Mouse (Mus musculus): Measurements from ENCODE around the gene Tfe3. TPM values are rescaled to one million over a fixed set of nuclear protein-coding genes. Genes with fewer than 3 reads are reported as not detected.
"Not testable (repeated sequence)": the region's sequence is repeated elsewhere in the genome, so short reads cannot be mapped to it uniquely, and the experiment has no call there.

Gene Tfe3
- polyA plus RNA-seq, 1 experiment from 2014 or later = 30.4 TPM

DNA sequence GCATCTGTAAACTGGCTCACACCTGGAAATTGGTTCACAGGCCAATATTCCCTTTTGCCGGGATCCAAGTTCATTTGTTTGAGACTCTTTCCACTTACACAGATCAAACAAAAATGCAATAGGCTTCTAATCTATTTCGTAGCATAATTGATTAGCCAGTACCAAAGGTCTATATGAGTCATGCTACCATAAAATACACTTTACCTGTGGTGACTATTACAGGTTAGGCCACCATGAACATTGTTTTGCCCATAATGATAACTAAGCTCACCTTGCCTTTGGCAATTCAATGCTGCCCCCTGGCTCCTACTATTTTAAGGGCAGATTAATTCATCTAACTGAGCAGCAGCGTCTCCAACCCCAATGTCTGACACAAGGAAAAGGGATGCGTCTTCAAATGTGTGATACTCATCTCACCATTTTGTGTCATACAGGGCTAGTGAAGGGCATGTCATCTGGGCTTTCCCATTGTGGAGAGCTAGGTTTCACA, 20.3 kb downstream of the Tfe3 start:
- no peak overlapping the region for H3K27ac ChIP-seq
- no peaks in the 10 kb centered on the region for H3K36me3 ChIP-seq
- no peaks in the 10 kb centered on the region for H3K9me3 ChIP-seq
- no peak overlapping the region for H3K4me3 ChIP-seq (replicated peaks)
- no peak overlapping the region for H3K9ac ChIP-seq (replicated peaks)
- ATAC-seq = no peak
- H3K4me2 ChIP-seq (replicated peaks) = no peak overlapping the region
- no peaks in the 10 kb centered on the region for H3K27me3 ChIP-seq
- 84% methylated on average over 4 of the region's 4 CpGs for WGBS
- H3K4me1 ChIP-seq (replicated peaks) = no peaks in the 10 kb centered on the region

DNA sequence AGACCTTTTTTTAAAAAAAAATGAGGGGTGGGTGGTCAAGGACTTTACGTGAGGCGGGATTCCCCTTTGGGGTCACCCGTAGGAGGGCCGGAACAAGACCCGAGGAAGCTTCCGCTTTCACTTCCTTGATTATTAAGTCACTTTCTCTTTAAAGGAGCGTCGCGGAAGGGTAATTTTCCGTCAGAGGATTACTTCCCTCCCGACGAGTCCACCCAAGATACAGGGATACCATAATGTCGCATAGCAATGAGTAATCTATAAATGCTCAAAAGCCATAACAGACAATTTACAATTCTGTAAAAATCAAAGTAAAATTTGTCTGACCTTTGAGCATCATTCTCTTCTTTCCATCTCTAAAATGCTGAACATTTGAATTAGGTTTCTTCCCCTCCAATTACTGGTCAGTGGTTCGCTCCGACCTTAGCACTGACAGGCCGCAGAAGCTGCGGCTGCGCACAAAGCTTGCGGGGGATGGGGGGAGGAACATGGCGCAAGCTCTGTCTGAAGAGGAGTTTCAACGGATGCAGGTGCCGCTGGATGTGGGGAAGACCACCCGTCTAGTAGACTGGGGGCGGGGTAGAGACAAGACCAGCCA, 27.3 kb downstream of the Tfe3 start, which contains the start of gene Gripap1:
TSS of gene Gripap1 (plus strand) at position 224 of the 595 bp plus-strand sequence.
- H3K27ac ChIP-seq = peak within 1 kb of the TSS; percentile 36; the same call in 1 of the 2 replicates
- peak; percentile 95 for ATAC-seq

DNA sequence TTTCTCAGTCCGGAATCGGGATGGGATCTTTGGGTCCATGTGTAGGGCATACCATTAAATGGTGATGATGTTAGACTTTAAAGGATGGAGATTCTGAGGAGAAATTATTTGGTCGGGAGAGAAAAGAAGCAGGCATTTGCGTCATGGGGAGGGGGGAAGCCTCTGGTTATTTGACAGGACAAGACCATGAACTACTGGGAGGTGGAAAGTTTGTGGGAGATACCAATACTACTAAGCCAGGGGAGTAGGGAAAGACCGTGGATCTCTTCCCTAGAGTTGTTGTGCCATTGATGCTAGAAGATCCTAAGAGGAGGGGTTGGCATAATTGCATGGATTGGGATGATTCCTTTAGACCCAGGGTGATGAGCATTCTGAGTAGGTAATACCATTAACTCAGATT, 27.9 kb downstream of the Tfe3 start:
- Histone ChIP-seq H3K9me3 (no peaks in the 10 kb centered on the region), H3K9ac (replicated peaks) (peak overlapping the region; percentile 72), H3K36me3 (peaks cover 10% of the 10 kb centered on the region; the same call in 1 of the 2 replicates), H3K27ac (0 out of 2 replicates have a peak overlapping the region, but pooled peaks have one; percentile 36), H3K4me2 (replicated peaks) (peak overlapping the region; percentile 65), H3K4me1 (replicated peaks) (peaks cover 10% of the 10 kb centered on the region), H3K27me3 (no peaks in the 10 kb centered on the region), H3K4me3 (replicated peaks) (peak overlapping the region; percentile 57)
- peak; percentile 8; the same call in 1 of the 2 replicates for ATAC-seq
- 18% methylated on average over 5 of the region's 5 CpGs for WGBS

More for the DNA sequence above, 27.3 kb downstream of the Tfe3 start, which contains the start of gene Gripap1:
- H3K9me3 ChIP-seq = no peaks in the 10 kb centered on the region
- H3K4me3 ChIP-seq (replicated peaks) = peak within 1 kb of the TSS; percentile 57
- peak within 1 kb of the TSS; percentile 65 for H3K4me2 ChIP-seq (replicated peaks)
- H3K36me3 ChIP-seq = 0 out of 2 replicates have a peak, but pooled peaks cover 4% of the 10 kb centered on the region
- H3K4me1 ChIP-seq (replicated peaks) = peaks cover 10% of the 10 kb centered on the region
- H3K9ac ChIP-seq (replicated peaks) = peak within 1 kb of the TSS; percentile 72
- 16% methylated on average over 24 of the region's 24 CpGs for WGBS
- no peaks in the 10 kb centered on the region for H3K27me3 ChIP-seq

DNA sequence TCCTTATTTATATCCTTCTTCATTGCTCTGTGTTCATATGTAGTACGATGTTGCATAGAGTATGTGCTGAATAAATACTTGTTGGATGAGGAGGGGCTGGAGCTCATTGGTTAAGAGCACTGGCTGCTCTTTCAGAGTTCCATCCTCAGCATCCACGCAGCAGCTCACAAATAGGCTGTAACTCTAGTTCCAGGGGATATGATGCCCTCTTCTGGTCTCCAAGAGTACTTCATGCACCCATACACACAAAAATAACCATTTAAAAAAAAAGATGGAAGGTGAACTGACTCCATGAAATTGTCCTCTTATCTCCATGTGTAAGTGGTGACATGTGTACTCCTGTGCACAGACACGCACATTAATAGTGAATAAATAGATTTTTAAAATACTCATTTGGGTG, 31.0 kb downstream of the Tfe3 start:
- H3K9ac ChIP-seq (replicated peaks) = no peak overlapping the region
- no peak for ATAC-seq
- peaks cover 15% of the 10 kb centered on the region; the same call in 1 of the 2 replicates for H3K36me3 ChIP-seq
- H3K4me1 ChIP-seq (replicated peaks) = peaks cover 10% of the 10 kb centered on the region
- no peak overlapping the region for H3K4me2 ChIP-seq (replicated peaks)
- H3K4me3 ChIP-seq (replicated peaks) = no peak overlapping the region
- H3K27ac ChIP-seq = no peak overlapping the region
- H3K27me3 ChIP-seq = no peaks in the 10 kb centered on the region
- H3K9me3 ChIP-seq = no peaks in the 10 kb centered on the region
- WGBS = 56% methylated on average over 3 of the region's 3 CpGs

DNA sequence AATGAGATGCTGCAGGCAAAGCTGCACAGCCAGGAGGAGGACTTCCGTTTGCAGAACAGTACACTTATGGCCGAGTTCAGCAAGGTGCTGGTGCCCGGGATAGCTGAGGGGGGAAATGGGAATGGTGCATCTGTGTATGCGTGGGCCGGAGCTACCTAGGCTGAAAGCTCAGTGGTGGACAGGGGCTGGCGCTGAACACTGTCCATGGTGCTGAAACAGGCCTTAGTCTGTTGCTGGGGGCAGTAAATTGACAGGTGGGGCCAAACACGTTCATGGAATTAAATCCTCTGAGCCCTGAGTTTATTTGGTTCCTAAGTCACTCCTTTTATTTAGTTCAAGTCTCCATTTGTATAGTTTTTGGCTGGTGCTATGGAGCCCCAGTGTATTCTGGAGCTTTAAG, 32.7 kb downstream of the Tfe3 start:
- peaks cover 10% of the 10 kb centered on the region for H3K4me1 ChIP-seq (replicated peaks)
- no peak overlapping the region for H3K9ac ChIP-seq (replicated peaks)
- 36% methylated on average over 7 of the region's 7 CpGs for WGBS
- H3K9me3 ChIP-seq = no peaks in the 10 kb centered on the region
- H3K36me3 ChIP-seq = peaks cover 24% of the 10 kb centered on the region
- ATAC-seq = no peak
- H3K27ac ChIP-seq = no peak overlapping the region
- no peak overlapping the region for H3K4me3 ChIP-seq (replicated peaks)
- H3K27me3 ChIP-seq = no peaks in the 10 kb centered on the region
- H3K4me2 ChIP-seq (replicated peaks) = no peak overlapping the region

DNA sequence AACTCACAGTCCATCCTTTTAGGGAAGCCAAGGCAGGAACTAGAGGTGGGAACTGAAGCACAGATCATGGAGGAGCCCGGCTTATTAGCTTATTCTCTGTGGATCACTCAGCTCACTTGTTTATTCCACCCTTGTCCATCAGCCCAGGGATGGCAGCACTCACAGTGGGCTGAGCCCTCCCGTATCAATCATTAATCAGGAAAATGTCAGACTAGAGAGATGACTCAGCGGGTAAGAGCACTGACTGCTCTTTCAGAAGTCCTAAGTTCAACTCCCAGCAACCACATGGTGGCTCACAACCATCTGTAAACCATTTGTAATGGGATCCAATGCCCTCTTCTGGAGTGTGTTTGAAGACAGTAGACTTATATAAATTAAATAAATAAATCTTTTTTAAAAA, 35.0 kb downstream of the Tfe3 start:
- H3K27ac ChIP-seq = no peak overlapping the region
- no peaks in the 10 kb centered on the region for H3K27me3 ChIP-seq
- no peak for ATAC-seq
- no peaks in the 10 kb centered on the region for H3K4me1 ChIP-seq (replicated peaks)
- no peak overlapping the region for H3K4me3 ChIP-seq (replicated peaks)
- no peaks in the 10 kb centered on the region for H3K9me3 ChIP-seq
- 81% methylated on average over 3 of the region's 3 CpGs for WGBS
- no peak overlapping the region for H3K9ac ChIP-seq (replicated peaks)
- H3K36me3 ChIP-seq = peaks cover 37% of the 10 kb centered on the region
- H3K4me2 ChIP-seq (replicated peaks) = no peak overlapping the region

DNA sequence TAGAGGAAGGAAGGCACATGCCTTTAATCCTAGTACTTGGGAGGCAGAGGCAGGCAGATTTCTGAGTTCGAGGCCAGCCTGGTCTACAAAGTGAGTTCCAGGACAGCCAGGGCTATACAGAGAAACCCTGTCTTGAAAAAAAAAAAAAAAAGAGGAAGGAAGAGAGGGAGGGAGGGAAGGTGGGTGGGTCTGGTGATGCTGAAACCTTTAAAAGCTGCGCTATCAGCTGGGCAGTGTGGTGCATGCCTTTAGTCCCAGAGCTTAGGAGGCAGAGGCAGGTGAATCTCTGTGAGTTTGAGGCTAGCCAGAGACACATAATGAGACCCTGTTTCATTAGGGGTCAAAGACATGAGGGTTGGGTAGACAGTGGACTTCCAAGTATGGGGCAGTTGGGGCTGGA, 39.8 kb downstream of the Tfe3 start:
- 96% methylated on average over 2 of the region's 2 CpGs for WGBS
- not testable (repeated sequence) for H3K9me3 ChIP-seq; ATAC-seq; H3K4me3 ChIP-seq (replicated peaks); H3K27me3 ChIP-seq; H3K9ac ChIP-seq (replicated peaks); H3K27ac ChIP-seq; H3K4me1 ChIP-seq (replicated peaks); H3K4me2 ChIP-seq (replicated peaks)
- peaks cover 51% of the 10 kb centered on the region for H3K36me3 ChIP-seq

DNA sequence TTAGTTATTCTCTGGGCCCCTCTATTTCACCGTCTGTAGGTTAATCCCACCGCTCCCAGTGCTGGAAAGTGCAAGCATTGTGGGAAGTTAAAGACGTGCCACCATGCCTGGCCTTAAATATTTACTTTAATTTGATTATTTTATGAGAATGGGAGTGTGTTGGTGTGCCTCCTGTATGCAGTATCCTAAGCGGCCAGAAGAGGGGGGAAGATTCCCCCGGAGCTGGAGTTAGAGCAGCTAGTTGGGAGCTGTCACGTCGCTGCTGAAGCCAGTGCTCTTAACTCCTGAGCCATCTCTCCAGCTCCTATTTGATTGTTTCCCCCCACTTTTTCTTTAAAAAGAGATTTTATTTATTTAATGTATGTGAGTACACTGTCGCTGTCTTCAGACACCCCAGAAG, 52.7 kb downstream of the Tfe3 start:
- not testable (repeated sequence) for H3K4me1 ChIP-seq (replicated peaks); H3K27ac ChIP-seq; H3K4me2 ChIP-seq (replicated peaks); H3K9me3 ChIP-seq; H3K27me3 ChIP-seq; ATAC-seq; H3K9ac ChIP-seq (replicated peaks); H3K4me3 ChIP-seq (replicated peaks)
- WGBS = 54% methylated on average over 8 of the region's 8 CpGs
- peaks cover 84% of the 10 kb centered on the region for H3K36me3 ChIP-seq

DNA sequence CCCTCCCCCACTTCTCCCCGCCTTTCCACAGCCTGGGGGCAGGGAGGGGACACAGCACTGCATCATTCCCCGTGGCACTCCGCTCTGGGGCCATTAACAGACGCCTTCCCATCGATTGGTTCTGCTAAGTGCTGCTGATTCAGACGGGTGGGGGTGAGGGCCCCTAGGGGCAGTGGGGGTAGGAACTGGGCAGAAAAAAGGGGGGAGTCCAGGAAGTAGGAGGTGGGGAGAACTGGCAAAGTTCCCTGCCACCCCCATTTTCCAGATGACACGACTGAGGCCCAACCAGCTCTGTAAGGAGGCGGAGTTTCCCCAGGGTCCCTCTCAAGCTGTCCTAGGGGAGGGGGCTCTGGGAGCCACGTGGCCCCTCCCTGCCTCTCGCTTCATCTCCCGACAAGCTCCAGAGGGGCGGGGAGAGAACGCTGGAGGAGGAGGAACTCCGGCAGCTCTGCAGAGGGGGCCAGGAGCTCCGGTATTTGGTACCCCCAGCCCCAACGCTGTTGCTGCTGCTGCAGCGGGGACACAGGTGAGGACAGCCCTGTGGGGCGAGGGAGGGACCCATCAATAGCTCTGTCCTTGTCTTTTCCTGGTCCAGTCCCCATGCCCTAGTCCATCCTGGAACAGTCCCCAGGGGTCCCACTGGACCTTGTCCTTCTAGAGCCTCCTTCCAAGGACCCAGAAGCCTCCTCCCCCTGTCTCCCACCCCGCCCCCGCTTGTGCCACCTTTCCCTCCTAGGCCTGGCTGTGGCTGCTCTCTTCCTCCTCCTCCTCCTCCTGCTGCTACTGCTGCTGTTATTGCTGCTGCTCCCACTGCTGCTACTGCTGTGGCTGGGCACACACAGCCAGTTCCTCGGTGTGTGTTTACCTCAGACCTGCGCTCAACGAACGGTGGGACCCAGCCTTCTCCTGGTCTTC, 59.8 kb downstream of the Tfe3 start, which contains the start of gene Kcnd1:
TSS of gene Kcnd1 (plus strand) at position 425 of the 915 bp plus-strand sequence.
- Histone ChIP-seq H3K27ac (no peak within 1 kb of the TSS), H3K36me3 (peaks cover 27% of the 10 kb centered on the region), H3K27me3 (no peaks in the 10 kb centered on the region), H3K9me3 (no peaks in the 10 kb centered on the region), H3K4me1 (replicated peaks) (peaks cover 5% of the 10 kb centered on the region; the same call in 1 of the 2 replicates), H3K9ac (replicated peaks) (peak within 1 kb of the TSS; percentile 48; the same call in 1 of the 2 replicates), H3K4me3 (replicated peaks) (peak within 1 kb of the TSS; percentile 34), H3K4me2 (replicated peaks) (peak within 1 kb of the TSS; percentile 50)
- ATAC-seq = peak; percentile 79
- 24% methylated on average over 19 of the region's 24 CpGs for WGBS

MicroRNA genes within 50 kb of the gene (microRNA counts, 519-probe panel; counts per million panel counts)
- microRNA mmu-miR-1198 = 4,114 counts per million, percentile 77 among the panel's probes with 10 or more counts

Small RNA genes lying within 50 kb of the gene (microRNA-seq; reads per million reads assigned to microRNA genes)
- 58.4 reads per million, percentile 48 among the genes with 10 or more reads in this experiment for gene Mir1198

Other genes with a start within 250 kb of the Tfe3 start
- gene Foxp3, start 188.9 kb upstream of the Tfe3 start, polyA plus RNA-seq (2015; fragmentation: Nextera tagmentation; extraction: Ambion mirVana) = 0.11 and 0.30 TPM in 2 replicates
- gene Ppp1r3f, start 188.3 kb upstream of the Tfe3 start, polyA plus RNA-seq (2015; fragmentation: Nextera tagmentation; extraction: Ambion mirVana) = 4.3 and 5.1 TPM in 2 replicates
- gene Ccdc22, start 157.0 kb upstream of the Tfe3 start, polyA plus RNA-seq (2015; fragmentation: Nextera tagmentation; extraction: Ambion mirVana) = 30.4 and 30.8 TPM in 2 replicates
- 0.17 TPM in 1 of 2 replicates, not detected in the other for gene Cacna1f, start 155.5 kb upstream of the Tfe3 start, polyA plus RNA-seq (2015; fragmentation: Nextera tagmentation; extraction: Ambion mirVana)
- gene Syp, start 124.1 kb upstream of the Tfe3 start, polyA plus RNA-seq (2015; fragmentation: Nextera tagmentation; extraction: Ambion mirVana) = 87.9 and 88.4 TPM in 2 replicates
- 1.1 and 1.2 TPM in 2 replicates for gene Prickle3, start 105.3 kb upstream of the Tfe3 start, polyA plus RNA-seq (2015; fragmentation: Nextera tagmentation; extraction: Ambion mirVana)
- 20.3 and 22.2 TPM in 2 replicates for gene Plp2, start 91.2 kb upstream of the Tfe3 start, polyA plus RNA-seq (2015; fragmentation: Nextera tagmentation; extraction: Ambion mirVana)
- 0.06 and 0.09 TPM in 2 replicates for gene Magix, start 81.3 kb upstream of the Tfe3 start, polyA plus RNA-seq (2015; fragmentation: Nextera tagmentation; extraction: Ambion mirVana)
- gene Gpkow, start 65.4 kb upstream of the Tfe3 start, polyA plus RNA-seq (2015; fragmentation: Nextera tagmentation; extraction: Ambion mirVana) = 45.1 and 45.6 TPM in 2 replicates
- 31.8 and 34.9 TPM in 2 replicates for gene Wdr45, start 48.2 kb upstream of the Tfe3 start, polyA plus RNA-seq (2015; fragmentation: Nextera tagmentation; extraction: Ambion mirVana)
- not detected in 2 replicates for gene Gm45208, start 40.3 kb upstream of the Tfe3 start, polyA plus RNA-seq (2015; fragmentation: Nextera tagmentation; extraction: Ambion mirVana)
- gene Praf2, start 34.1 kb upstream of the Tfe3 start, polyA plus RNA-seq (2015; fragmentation: Nextera tagmentation; extraction: Ambion mirVana) = 110 and 111 TPM in 2 replicates
- gene Ccdc120, start 11.7 kb upstream of the Tfe3 start, polyA plus RNA-seq (2015; fragmentation: Nextera tagmentation; extraction: Ambion mirVana) = 46.0 and 51.0 TPM in 2 replicates
- 76.5 and 81.7 TPM in 2 replicates for gene Gripap1, start 27.2 kb downstream of the Tfe3 start, polyA plus RNA-seq (2015; fragmentation: Nextera tagmentation; extraction: Ambion mirVana)
- gene Kcnd1, start 59.7 kb downstream of the Tfe3 start, polyA plus RNA-seq (2015; fragmentation: Nextera tagmentation; extraction: Ambion mirVana) = 1.4 and 2.1 TPM in 2 replicates
- gene Otud5, start 78.8 kb downstream of the Tfe3 start, polyA plus RNA-seq (2015; fragmentation: Nextera tagmentation; extraction: Ambion mirVana) = 46.4 and 53.2 TPM in 2 replicates
- 20.8 and 21.9 TPM in 2 replicates for gene Pim2, start 115.7 kb downstream of the Tfe3 start, polyA plus RNA-seq (2015; fragmentation: Nextera tagmentation; extraction: Ambion mirVana)
- gene Slc35a2, start 121.5 kb downstream of the Tfe3 start, polyA plus RNA-seq (2015; fragmentation: Nextera tagmentation; extraction: Ambion mirVana) = 34.6 and 41.5 TPM in 2 replicates
- gene Pqbp1, start 136.7 kb downstream of the Tfe3 start, polyA plus RNA-seq (2015; fragmentation: Nextera tagmentation; extraction: Ambion mirVana) = 216 and 236 TPM in 2 replicates
- gene Timm17b, start 136.8 kb downstream of the Tfe3 start, polyA plus RNA-seq (2015; fragmentation: Nextera tagmentation; extraction: Ambion mirVana) = 171 and 173 TPM in 2 replicates
- gene Gm10491, start 145.3 kb downstream of the Tfe3 start, polyA plus RNA-seq (2015; fragmentation: Nextera tagmentation; extraction: Ambion mirVana) = not detected in 2 replicates
- gene Gm10490, start 147.0 kb downstream of the Tfe3 start, polyA plus RNA-seq (2015; fragmentation: Nextera tagmentation; extraction: Ambion mirVana) = not detected in 2 replicates
- gene Pcsk1n, start 157.3 kb downstream of the Tfe3 start, polyA plus RNA-seq (2015; fragmentation: Nextera tagmentation; extraction: Ambion mirVana) = 164 and 172 TPM in 2 replicates
- gene Eras, start 166.0 kb downstream of the Tfe3 start, polyA plus RNA-seq (2015; fragmentation: Nextera tagmentation; extraction: Ambion mirVana) = 0.24 TPM in 1 of 2 replicates, not detected in the other
- gene Hdac6, start 185.3 kb downstream of the Tfe3 start, polyA plus RNA-seq (2015; fragmentation: Nextera tagmentation; extraction: Ambion mirVana) = 76.7 and 78.2 TPM in 2 replicates
- gene Gata1, start 215.5 kb downstream of the Tfe3 start, polyA plus RNA-seq (2015; fragmentation: Nextera tagmentation; extraction: Ambion mirVana) = 0.24 and 0.31 TPM in 2 replicates